Mouse (Mus musculus) thymus, postnatal 10 days (tissue): ENCODE data around the gene Dynlrb2.
A peak's percentile ranks its signal among the peaks of the same experiment; 100 is the strongest.

Experiments used
- DNase-seq, 2 experiments: peaks; one replicate each; pipeline ENCODE4 v3.0.0; 2021; ENCODE audit warnings: low spot score in 2 of 2

Gene Dynlrb2

GRCm38 (mm10) chr8:116504477-116505120 lies at the start of gene Dynlrb2:
Gene Dynlrb2, plus strand, starts transcription at chr8:116504974.
- DNase-seq, result peak; percentile 97 to 98

- DNase-seq, result no peak
Measured at GRCm38 (mm10) chr8:116458569-116458968, 46.2 kb upstream of the Dynlrb2 start.

GRCm38 (mm10) chr8:116461472-116461871 lies 43.3 kb upstream of the Dynlrb2 start:
- DNase-seq, result peak; percentile 12 to 28

- DNase-seq, result no peak
Measured at GRCm38 (mm10) chr8:116466586-116466985, 38.2 kb upstream of the Dynlrb2 start.

GRCm38 (mm10) chr8:116467027-116467426 lies 37.7 kb upstream of the Dynlrb2 start:
- no peak for DNase-seq

GRCm38 (mm10) chr8:116477941-116478340 lies 26.8 kb upstream of the Dynlrb2 start:
- DNase-seq, result no peak

GRCm38 (mm10) chr8:116478681-116479080 lies 26.1 kb upstream of the Dynlrb2 start:
- no peak for DNase-seq

- peak; percentile 28 to 79 for DNase-seq
Measured at GRCm38 (mm10) chr8:116480894-116481293, 23.9 kb upstream of the Dynlrb2 start.

GRCm38 (mm10) chr8:116482738-116483137 lies 22.0 kb upstream of the Dynlrb2 start:
- DNase-seq, result no peak

GRCm38 (mm10) chr8:116484087-116484486 lies 20.7 kb upstream of the Dynlrb2 start:
- DNase-seq, result peak in 1 of 2 experiments; percentile 39

- peak; percentile 50 to 68 for DNase-seq
Measured at GRCm38 (mm10) chr8:116488546-116488945, 16.2 kb upstream of the Dynlrb2 start.

GRCm38 (mm10) chr8:116500057-116500809 lies 4.5 kb upstream of the Dynlrb2 start:
- DNase-seq, result no peak

GRCm38 (mm10) chr8:116508721-116509120 lies 3.9 kb downstream of the Dynlrb2 start:
- no peak for DNase-seq

- no peak for DNase-seq
Measured at GRCm38 (mm10) chr8:116509247-116509646, 4.5 kb downstream of the Dynlrb2 start.

- no peak for DNase-seq
Measured at GRCm38 (mm10) chr8:116519676-116520075, 14.9 kb downstream of the Dynlrb2 start.

- DNase-seq, result no peak
Measured at GRCm38 (mm10) chr8:116521208-116521607, 16.4 kb downstream of the Dynlrb2 start.

- DNase-seq, result no peak
Measured at GRCm38 (mm10) chr8:116521641-116522040, 16.9 kb downstream of the Dynlrb2 start.

GRCm38 (mm10) chr8:116522104-116522767 lies 17.5 kb downstream of the Dynlrb2 start:
- no peak for DNase-seq

GRCm38 (mm10) chr8:116524915-116525314 lies 20.1 kb downstream of the Dynlrb2 start:
- DNase-seq, result no peak

- no peak for DNase-seq
Measured at GRCm38 (mm10) chr8:116528736-116529135, 24.0 kb downstream of the Dynlrb2 start.

GRCm38 (mm10) chr8:116533081-116533480 lies 28.3 kb downstream of the Dynlrb2 start:
- peak in 1 of 2 experiments; percentile 9 for DNase-seq

- DNase-seq, result no peak
Measured at GRCm38 (mm10) chr8:116536786-116537185, 32.0 kb downstream of the Dynlrb2 start.

- DNase-seq, result no peak
Measured at GRCm38 (mm10) chr8:116538763-116539162, 34.0 kb downstream of the Dynlrb2 start.
